Mouse (Mus musculus) Patski (cell line): ENCODE measurements around the gene L3mbtl3. TPM values are rescaled to one million over a fixed set of nuclear protein-coding genes. Genes with fewer than 3 reads are reported as not detected.
A peak's percentile ranks its signal among the peaks of the same experiment; 100 is the strongest.

Experiments
- ATAC-seq: fragments of 100-300 bp; one replicate; pipeline ENCODE4 v1.8.0; 2021
- CTCF ChIA-PET: fragments of 350-600 bp; sonication (Branson Sonifier 250); formaldehyde crosslinking; loops from one replicate; lab custom pipeline; 2022; ENCODE audit warnings: inconsistent platforms; lab: Charles Lee
- POLR2A ChIA-PET: fragments of 350-600 bp; sonication (Branson Sonifier 250); formaldehyde crosslinking; loops from one replicate; lab custom pipeline; 2022; ENCODE audit warnings: antibody characterized with exemption, inconsistent platforms; lab: Charles Lee
- DNase-seq: peaks from one replicate; pipeline ENCODE4 v3.0.0-alpha.2; 2011; ENCODE audit warnings: low read depth, low spot score
- H3K27me3 ChIP-seq: fragments of 371-371 bp; one replicate; pipeline ENCODE4 v1.5.1; 2021
- CTCF ChIP-seq: fragments of 100-300 bp; IDR thresholded peaks from one replicate; pipeline ENCODE4 v1.5.1; 2021
- in situ Hi-C: fragments of 300-500 bp; cut with MboI; formaldehyde crosslinking; loops from 3 replicates; pipeline ENCODE4 v1.11.1; 2018; ENCODE audit warnings: low pct_unique_long_range_greater_than_20kb, mixed read lengths
- polyA plus RNA-seq: library from polyadenylated mRNA; unstranded; gene quantifications from one replicate; pipeline ENCODE4 v1.2.3, GENCODE M21; 2021

Gene L3mbtl3
- polyA plus RNA-seq, 1 experiment from 2014 or later = 10.9 TPM

GRCm38 (mm10) chr10:26303485-26303884, 72.3 kb downstream of the L3mbtl3 start:
- DNase-seq = no peak
- ATAC-seq = no peak
- H3K27me3 ChIP-seq = no peaks in the 10 kb centered on the region
- in situ Hi-C loops = no loop called here
- no peak for TF ChIP-seq CTCF
- ChIA-PET POLR2A (no interaction called here), CTCF (interaction anchor here (0.8 kb wide), 1 partner anchor 16 kb away, joined by 3 read pairs; no protein-coding TSS in a partner anchor)

DNA sequence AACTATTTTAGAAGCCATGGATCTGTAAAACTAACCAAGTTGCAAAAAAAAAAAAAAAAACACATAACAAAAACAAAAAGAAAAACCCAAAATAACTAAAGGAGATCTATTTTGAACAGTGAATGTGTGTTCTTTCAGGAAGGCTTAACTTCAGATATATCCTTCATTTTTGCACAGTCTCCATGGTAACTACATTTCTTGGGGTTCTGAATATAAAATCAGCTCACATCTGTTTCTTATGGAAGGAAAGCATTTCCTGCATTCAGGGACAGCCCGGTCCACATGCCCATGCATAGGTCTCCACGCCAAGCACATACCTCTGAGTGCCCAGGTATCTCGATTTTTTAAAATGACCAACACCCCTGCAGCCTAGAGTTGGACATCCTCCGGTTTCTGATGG, 73.4 kb downstream of the L3mbtl3 start:
- CTCF ChIA-PET = no interaction called here
- POLR2A ChIA-PET = no interaction called here
- H3K27me3 ChIP-seq = no peaks in the 10 kb centered on the region
- ATAC-seq = no peak
- DNase-seq = no peak
- in situ Hi-C loops = no loop called here
- TF ChIP-seq CTCF = no peak

DNA sequence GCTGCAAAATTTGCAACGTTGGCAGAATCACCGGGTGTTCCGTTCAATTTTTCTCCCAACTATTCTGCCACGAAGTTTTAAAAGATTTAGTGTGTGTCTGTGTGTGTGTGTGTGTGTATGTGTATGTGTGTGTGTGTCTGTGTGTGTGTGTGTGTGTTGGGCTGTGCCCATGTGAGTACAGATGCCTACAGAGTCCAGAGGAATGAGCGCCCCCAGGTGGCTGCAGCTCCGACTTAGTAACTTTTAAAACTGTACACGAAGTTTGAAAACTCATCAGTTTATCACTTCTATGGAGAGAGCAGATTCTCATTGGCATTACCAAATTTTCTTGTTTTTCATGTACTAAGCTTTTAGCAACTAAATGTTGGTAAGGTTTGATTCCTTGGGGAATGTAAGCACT, 78.1 kb downstream of the L3mbtl3 start:
- in situ Hi-C loops = no loop called here
- no peaks in the 10 kb centered on the region for H3K27me3 ChIP-seq
- TF ChIP-seq CTCF = peak; percentile 40
- DNase-seq (no peak), ATAC-seq (no peak)
- ChIA-PET CTCF (interaction anchor here (1.1 to 1.2 kb wide), 2 partner anchors 15 to 92 kb away, joined by 4 to 7 read pairs; no protein-coding TSS in a partner anchor), POLR2A (no interaction called here)

- no peak for DNase-seq
- POLR2A ChIA-PET = no interaction called here
- no peak for ATAC-seq
- CTCF ChIA-PET = interaction anchor here (1.1 to 1.2 kb wide), 2 partner anchors 14 to 92 kb away, joined by 4 to 7 read pairs; no protein-coding TSS in a partner anchor
- no peak for TF ChIP-seq CTCF
- H3K27me3 ChIP-seq = no peaks in the 10 kb centered on the region
- in situ Hi-C loops = no loop called here
Observed at GRCm38 (mm10) chr10:26297200-26297599, 78.6 kb downstream of the L3mbtl3 start.

- no peaks in the 10 kb centered on the region for H3K27me3 ChIP-seq
- ATAC-seq (no peak), DNase-seq (no peak)
- no peak for TF ChIP-seq CTCF
- in situ Hi-C loops = no loop called here
- CTCF ChIA-PET = interaction anchor here (0.9 to 1.1 kb wide), 2 partner anchors 10 to 16 kb away, joined by 3 to 4 read pairs; no protein-coding TSS in a partner anchor
- POLR2A ChIA-PET = no interaction called here
Observed at GRCm38 (mm10) chr10:26287136-26287535, 88.6 kb downstream of the L3mbtl3 start.

DNA sequence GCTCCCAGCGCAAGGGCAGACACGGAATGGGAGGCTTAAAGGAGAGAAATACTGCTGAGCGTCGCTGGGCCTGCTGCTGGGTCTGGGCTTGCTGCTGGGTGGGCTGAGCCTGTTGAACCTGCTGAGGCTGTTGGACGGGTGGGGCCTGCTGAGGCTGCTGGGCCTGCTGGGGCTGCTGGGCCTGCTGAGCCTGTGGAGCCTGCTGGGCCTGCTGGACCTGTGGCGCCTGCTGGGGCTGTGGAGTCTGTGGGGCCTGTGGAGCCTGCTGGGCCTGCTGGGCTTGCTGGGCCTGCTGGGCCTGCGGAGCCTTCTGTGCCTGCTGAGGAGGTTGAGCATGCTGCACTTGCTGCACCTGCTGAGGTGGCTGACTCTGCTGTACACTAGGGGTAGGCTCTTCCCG, 95.8 kb downstream of the L3mbtl3 start:
- in situ Hi-C loops = no loop called here
- ChIA-PET POLR2A (no interaction called here), CTCF (no interaction called here)
- ATAC-seq (no peak), DNase-seq (no peak)
- TF ChIP-seq CTCF = no peak
- H3K27me3 ChIP-seq = no peaks in the 10 kb centered on the region

- no peaks in the 10 kb centered on the region for H3K27me3 ChIP-seq
- ChIA-PET CTCF (interaction anchor here (1.1 kb wide), 1 partner anchor 22 kb away, joined by 3 read pairs; no protein-coding TSS in a partner anchor), POLR2A (no interaction called here)
- ATAC-seq (peak; percentile 57), DNase-seq (no peak)
- no peak for TF ChIP-seq CTCF
- in situ Hi-C loops = no loop called here
Observed at GRCm38 (mm10) chr10:26275414-26275813, 100.4 kb downstream of the L3mbtl3 start.

DNA sequence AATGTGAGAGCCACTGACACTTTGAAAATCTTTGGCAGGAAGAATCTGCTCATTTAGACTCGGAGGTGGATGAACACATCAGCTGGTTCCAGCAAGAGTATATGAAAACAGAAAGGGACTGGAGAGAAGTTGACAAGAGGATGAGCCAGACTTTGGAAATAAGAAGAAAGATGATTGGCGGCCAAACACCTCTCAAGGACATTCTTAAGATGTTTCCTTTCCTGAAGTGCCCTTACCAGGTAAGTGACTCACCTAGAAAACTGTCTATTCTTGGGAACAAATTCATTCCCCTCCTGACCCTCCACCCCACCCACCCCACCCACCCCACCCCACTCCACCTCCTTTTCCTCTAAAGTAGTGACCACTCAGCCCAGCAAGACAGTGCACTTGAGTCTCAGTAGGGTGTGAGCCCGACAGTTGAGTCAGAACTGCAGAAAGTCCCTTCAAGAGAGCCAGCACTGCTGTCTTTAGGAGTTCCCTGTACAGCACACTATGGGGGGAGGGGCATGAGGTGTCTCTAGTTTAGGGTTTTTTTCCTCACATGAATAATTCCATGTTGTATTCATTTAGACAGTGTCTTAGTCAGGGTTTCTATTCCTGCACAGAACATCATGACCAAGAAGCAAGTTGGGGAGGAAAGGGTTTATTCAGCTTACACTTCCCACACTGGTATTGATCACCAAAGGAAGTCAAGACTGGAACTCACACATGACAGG, 111.9 kb downstream of the L3mbtl3 start:
- in situ Hi-C loops = no loop called here
- DNase-seq = no peak
- no peak for TF ChIP-seq CTCF
- ChIA-PET POLR2A (no interaction called here), CTCF (no interaction called here)
- no peak for ATAC-seq
- H3K27me3 ChIP-seq = peaks cover 3% of the 10 kb centered on the region

DNA sequence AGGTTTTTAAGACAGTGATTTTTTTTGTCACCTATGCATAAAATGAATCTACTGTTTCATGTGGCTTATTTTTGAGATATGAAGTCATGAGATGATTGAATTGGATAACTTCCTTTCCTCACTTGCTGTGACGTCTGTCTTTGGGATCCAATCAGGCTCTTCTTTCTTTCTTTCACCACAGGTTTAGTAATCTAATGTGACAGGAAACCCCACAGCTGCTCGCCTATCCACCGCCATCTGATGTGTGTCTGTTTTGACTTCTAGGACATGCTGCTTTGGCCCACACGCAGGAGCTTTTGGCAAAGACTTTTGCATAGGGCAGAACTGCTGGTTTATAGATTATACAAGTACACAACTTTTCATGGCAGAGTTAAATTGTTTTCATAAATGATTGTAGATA, 115.9 kb downstream of the L3mbtl3 start:
- TF ChIP-seq CTCF = no peak
- POLR2A ChIA-PET = no interaction called here
- CTCF ChIA-PET = interaction anchor here (0.5 kb wide), 1 partner anchor 95 kb away, joined by 3 read pairs; no protein-coding TSS in a partner anchor
- ATAC-seq = no peak
- H3K27me3 ChIP-seq = peaks cover 3% of the 10 kb centered on the region
- no peak for DNase-seq
- in situ Hi-C loops = no loop called here

DNA sequence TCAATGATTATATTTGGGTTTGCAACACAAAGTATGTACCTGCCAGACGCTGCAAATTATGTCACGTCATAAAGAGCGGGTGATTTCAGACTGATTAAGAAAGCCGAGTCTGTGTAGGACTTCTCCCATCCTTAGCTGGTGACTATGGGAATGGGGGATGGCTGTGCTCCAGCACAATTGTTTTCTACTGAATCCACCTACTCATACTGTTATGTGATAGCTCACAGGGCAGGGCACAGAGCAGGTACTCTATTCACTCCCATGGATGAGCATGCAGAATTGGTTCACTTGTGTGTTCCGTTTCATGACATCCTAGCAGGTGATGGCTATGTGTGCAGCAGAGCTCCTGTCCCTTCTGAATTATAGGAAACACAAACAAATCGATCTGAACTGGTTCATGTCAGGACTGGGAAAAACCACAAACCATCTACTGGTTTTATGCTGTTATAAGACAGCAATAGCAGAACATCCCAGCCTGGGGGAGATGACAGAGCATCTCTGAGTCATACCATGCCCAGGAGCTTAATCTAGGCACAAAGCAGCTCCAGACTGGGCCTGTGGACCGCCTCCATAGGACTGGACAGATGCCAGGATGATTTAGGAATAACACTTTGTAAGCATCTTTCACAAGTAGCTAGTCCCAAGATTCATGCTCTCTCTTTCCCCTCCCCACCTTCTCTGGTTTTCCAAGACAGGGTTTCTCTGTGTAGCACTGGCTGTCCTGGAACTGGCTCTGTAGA, 126.2 kb downstream of the L3mbtl3 start:
- CTCF ChIA-PET = no interaction called here
- no peaks in the 10 kb centered on the region for H3K27me3 ChIP-seq
- in situ Hi-C loops = no loop called here
- peak; percentile 46 for DNase-seq
- TF ChIP-seq CTCF = no peak
- POLR2A ChIA-PET = no interaction called here
- peak; percentile 88 for ATAC-seq

- in situ Hi-C loops = no loop called here
Observed at GRCm38 (mm10) chr10:26244466-26244865, 131.3 kb downstream of the L3mbtl3 start.

More at GRCm38 (mm10) chr10:26244466-26244865, 131.3 kb downstream of the L3mbtl3 start:
- POLR2A ChIA-PET = no interaction called here
- no peak for TF ChIP-seq CTCF
- CTCF ChIA-PET = no interaction called here
- peak; percentile 87 for ATAC-seq
- peaks cover 6% of the 10 kb centered on the region for H3K27me3 ChIP-seq
- no peak for DNase-seq
